Mouse (Mus musculus) thymus, postnatal 25 days (tissue): ENCODE data around the gene Fxyd3.

Source experiments
- DNase-seq: peaks from one replicate; pipeline ENCODE4 v3.0.0; 2022

Fxyd3 gene

GRCm38 (mm10) chr7:31070324-31070723 lies 6.2 kb downstream of the Fxyd3 start:
- no peak for DNase-seq

- no peak for DNase-seq
These were observed 7.0 kb downstream of the Fxyd3 start for GRCm38 (mm10) chr7:31069491-31069890.

GRCm38 (mm10) chr7:31067836-31068235 lies 8.7 kb downstream of the Fxyd3 start:
- no peak for DNase-seq

- no peak for DNase-seq
These were observed 13.4 kb downstream of the Fxyd3 start for GRCm38 (mm10) chr7:31063074-31063560.

GRCm38 (mm10) chr7:31060621-31061010 lies 15.9 kb downstream of the Fxyd3 start:
- DNase-seq: no peak

- no peak for DNase-seq
These were observed 16.4 kb downstream of the Fxyd3 start for GRCm38 (mm10) chr7:31059919-31060620.

GRCm38 (mm10) chr7:31059108-31059507 lies 17.4 kb downstream of the Fxyd3 start, which contains the start of gene Lgi4:
Lgi4 (plus strand) TSS chr7:31059342.
- peak; percentile 78 for DNase-seq

GRCm38 (mm10) chr7:31058211-31058610 lies 18.3 kb downstream of the Fxyd3 start:
- no peak for DNase-seq

GRCm38 (mm10) chr7:31057730-31058129 lies 18.8 kb downstream of the Fxyd3 start:
- DNase-seq: no peak

GRCm38 (mm10) chr7:31057071-31057470 lies 19.4 kb downstream of the Fxyd3 start, which contains the start of gene Fxyd1:
Fxyd1 (minus strand) TSS chr7:31057199.
- DNase-seq: no peak

- no peak for DNase-seq
These were observed 20.1 kb downstream of the Fxyd3 start for GRCm38 (mm10) chr7:31056448-31056847.

- DNase-seq: no peak
These were observed 20.6 kb downstream of the Fxyd3 start for GRCm38 (mm10) chr7:31055883-31056282.

- no peak for DNase-seq
These were observed 21.1 kb downstream of the Fxyd3 start for GRCm38 (mm10) chr7:31055354-31055824.

- DNase-seq: no peak
These were observed 21.7 kb downstream of the Fxyd3 start for GRCm38 (mm10) chr7:31054661-31055320.

- DNase-seq: no peak
These were observed 22.5 kb downstream of the Fxyd3 start for GRCm38 (mm10) chr7:31053882-31054447.

- DNase-seq: no peak
These were observed 23.7 kb downstream of the Fxyd3 start for GRCm38 (mm10) chr7:31052636-31053434.

- DNase-seq: no peak
These were observed 24.3 kb downstream of the Fxyd3 start for GRCm38 (mm10) chr7:31052251-31052635.

GRCm38 (mm10) chr7:31051321-31052021 lies 25.0 kb downstream of the Fxyd3 start, which contains the start of gene Fxyd7:
Fxyd7 (minus strand) TSS chr7:31051467.
- DNase-seq: peak; percentile 45

- DNase-seq: no peak
These were observed 25.6 kb downstream of the Fxyd3 start for GRCm38 (mm10) chr7:31050921-31051320.

GRCm38 (mm10) chr7:31050487-31050886 lies 26.0 kb downstream of the Fxyd3 start:
- no peak for DNase-seq

GRCm38 (mm10) chr7:31049846-31050281 lies 26.6 kb downstream of the Fxyd3 start:
- no peak for DNase-seq
